Mouse (Mus musculus): Measurements from ENCODE around the gene Asb17. TPM values are rescaled to one million over a fixed set of nuclear protein-coding genes. Genes with fewer than 3 reads are reported as not detected.

Gene Asb17
- total and polyA plus RNA-seq, 2 experiments, result not detected

GRCm38 (mm10) chr3:153888141-153888540, 44.1 kb downstream of the Asb17 start:
- H3K4me3 ChIP-seq (ENCODE audit: insufficient read depth, low read depth, low read length), result no peak overlapping the region
- TF ChIP-seq POLR2A (IDR thresholded peaks at IDR 0.05; ENCODE audit: extremely low read depth, insufficient read depth, low read length) (no peak), CTCF (IDR thresholded peaks at IDR 0.05; ENCODE audit: low read depth, low read length) (no peak)
- no peaks in the 10 kb centered on the region for H3K36me3 ChIP-seq (ENCODE audit: control insufficient read depth, insufficient read depth, low read length)
- WGBS, result 86% methylated on average over 6 of the region's 6 CpGs
- no peak overlapping the region for H3K27ac ChIP-seq (replicated peaks; ENCODE audit: insufficient read depth, low read depth, low read length)
- H3K4me1 ChIP-seq (ENCODE audit: control insufficient read depth, insufficient read depth, low read length), result no peaks in the 10 kb centered on the region
- H3K27me3 ChIP-seq (ENCODE audit: control insufficient read depth, insufficient read depth, low read length), result no peaks in the 10 kb centered on the region
- DNase-seq (ENCODE audit: extremely low read depth, low read depth, low spot score), result no peak
- H3K79me2 ChIP-seq (ENCODE audit: control insufficient read depth, insufficient read depth, low read length), result no peaks in the 10 kb centered on the region
- H3K9ac ChIP-seq (ENCODE audit: low read depth, low read length), result no peak overlapping the region

- 80% methylated on average over 8 of the region's 8 CpGs for WGBS
These were observed 45.3 kb downstream of the Asb17 start for GRCm38 (mm10) chr3:153889188-153889781.

GRCm38 (mm10) chr3:153895454-153895853, 51.4 kb downstream of the Asb17 start:
- 94% methylated on average over 3 of the region's 3 CpGs for WGBS
- Histone ChIP-seq H3K36me3 (ENCODE audit: control insufficient read depth, insufficient read depth, low read length) (no peaks in the 10 kb centered on the region), H3K4me3 (ENCODE audit: insufficient read depth, low read depth, low read length) (no peak overlapping the region), H3K4me1 (ENCODE audit: control insufficient read depth, insufficient read depth, low read length) (no peaks in the 10 kb centered on the region), H3K27ac (replicated peaks; ENCODE audit: insufficient read depth, low read depth, low read length) (no peak overlapping the region), H3K27me3 (ENCODE audit: control insufficient read depth, insufficient read depth, low read length) (no peaks in the 10 kb centered on the region), H3K9ac (ENCODE audit: low read depth, low read length) (no peak overlapping the region), H3K79me2 (ENCODE audit: control insufficient read depth, insufficient read depth, low read length) (no peaks in the 10 kb centered on the region)
- no peak for TF ChIP-seq POLR2A (IDR thresholded peaks at IDR 0.05; ENCODE audit: extremely low read depth, insufficient read depth, low read length)
- no peak for TF ChIP-seq CTCF (IDR thresholded peaks at IDR 0.05; ENCODE audit: low read depth, low read length)
- no peak for DNase-seq (ENCODE audit: extremely low read depth, low read depth, low spot score)

More at GRCm38 (mm10) chr3:153889188-153889781, 45.3 kb downstream of the Asb17 start:
- H3K9ac ChIP-seq (ENCODE audit: low read depth, low read length), result no peak overlapping the region
- H3K36me3 ChIP-seq (ENCODE audit: control insufficient read depth, insufficient read depth, low read length), result no peaks in the 10 kb centered on the region
- H3K4me1 ChIP-seq (ENCODE audit: control insufficient read depth, insufficient read depth, low read length), result no peaks in the 10 kb centered on the region
- no peak overlapping the region for H3K4me3 ChIP-seq (ENCODE audit: insufficient read depth, low read depth, low read length)
- no peak for DNase-seq (ENCODE audit: extremely low read depth, low read depth, low spot score)
- H3K79me2 ChIP-seq (ENCODE audit: control insufficient read depth, insufficient read depth, low read length), result no peaks in the 10 kb centered on the region
- TF ChIP-seq CTCF (IDR thresholded peaks at IDR 0.05; ENCODE audit: low read depth, low read length) (no peak), POLR2A (IDR thresholded peaks at IDR 0.05; ENCODE audit: extremely low read depth, insufficient read depth, low read length) (no peak)
- no peak overlapping the region for H3K27ac ChIP-seq (replicated peaks; ENCODE audit: insufficient read depth, low read depth, low read length)
- H3K27me3 ChIP-seq (ENCODE audit: control insufficient read depth, insufficient read depth, low read length), result no peaks in the 10 kb centered on the region

GRCm38 (mm10) chr3:153897216-153897615, 53.2 kb downstream of the Asb17 start:
- DNase-seq (ENCODE audit: extremely low read depth, low read depth, low spot score), result no peak
- Histone ChIP-seq H3K4me1 (ENCODE audit: control insufficient read depth, insufficient read depth, low read length) (no peaks in the 10 kb centered on the region), H3K36me3 (ENCODE audit: control insufficient read depth, insufficient read depth, low read length) (no peaks in the 10 kb centered on the region), H3K9ac (ENCODE audit: low read depth, low read length) (no peak overlapping the region), H3K27ac (replicated peaks; ENCODE audit: insufficient read depth, low read depth, low read length) (no peak overlapping the region), H3K27me3 (ENCODE audit: control insufficient read depth, insufficient read depth, low read length) (no peaks in the 10 kb centered on the region), H3K4me3 (ENCODE audit: insufficient read depth, low read depth, low read length) (no peak overlapping the region), H3K79me2 (ENCODE audit: control insufficient read depth, insufficient read depth, low read length) (no peaks in the 10 kb centered on the region)
- TF ChIP-seq POLR2A (IDR thresholded peaks at IDR 0.05; ENCODE audit: extremely low read depth, insufficient read depth, low read length), result no peak
- TF ChIP-seq CTCF (IDR thresholded peaks at IDR 0.05; ENCODE audit: low read depth, low read length), result no peak
- 63% methylated on average over 6 of the region's 6 CpGs for WGBS

- 73% methylated on average over 1 of the region's 1 CpGs for WGBS
- TF ChIP-seq CTCF (IDR thresholded peaks at IDR 0.05; ENCODE audit: low read depth, low read length) (no peak), POLR2A (IDR thresholded peaks at IDR 0.05; ENCODE audit: extremely low read depth, insufficient read depth, low read length) (no peak)
- Histone ChIP-seq H3K4me3 (ENCODE audit: insufficient read depth, low read depth, low read length) (no peak overlapping the region), H3K27me3 (ENCODE audit: control insufficient read depth, insufficient read depth, low read length) (no peaks in the 10 kb centered on the region), H3K36me3 (ENCODE audit: control insufficient read depth, insufficient read depth, low read length) (peaks cover 17% of the 10 kb centered on the region), H3K79me2 (ENCODE audit: control insufficient read depth, insufficient read depth, low read length) (no peaks in the 10 kb centered on the region), H3K27ac (replicated peaks; ENCODE audit: insufficient read depth, low read depth, low read length) (no peak overlapping the region), H3K9ac (ENCODE audit: low read depth, low read length) (no peak overlapping the region), H3K4me1 (ENCODE audit: control insufficient read depth, insufficient read depth, low read length) (no peaks in the 10 kb centered on the region)
- no peak for DNase-seq (ENCODE audit: extremely low read depth, low read depth, low spot score)
These were observed 57.9 kb downstream of the Asb17 start for GRCm38 (mm10) chr3:153901904-153902303.

- no peaks in the 10 kb centered on the region for H3K27me3 ChIP-seq (ENCODE audit: control insufficient read depth, insufficient read depth, low read length)
- no peak overlapping the region for H3K4me3 ChIP-seq (ENCODE audit: insufficient read depth, low read depth, low read length)
- DNase-seq (ENCODE audit: extremely low read depth, low read depth, low spot score), result no peak
- no peak for TF ChIP-seq CTCF (IDR thresholded peaks at IDR 0.05; ENCODE audit: low read depth, low read length)
- no peak for TF ChIP-seq POLR2A (IDR thresholded peaks at IDR 0.05; ENCODE audit: extremely low read depth, insufficient read depth, low read length)
- H3K36me3 ChIP-seq (ENCODE audit: control insufficient read depth, insufficient read depth, low read length), result peaks cover 23% of the 10 kb centered on the region
- no peak overlapping the region for H3K9ac ChIP-seq (ENCODE audit: low read depth, low read length)
- 54% methylated on average over 3 of the region's 3 CpGs for WGBS
- no peaks in the 10 kb centered on the region; the same call in 1 of the 2 replicates for H3K4me1 ChIP-seq (ENCODE audit: control insufficient read depth, insufficient read depth, low read length)
- H3K79me2 ChIP-seq (ENCODE audit: control insufficient read depth, insufficient read depth, low read length), result no peaks in the 10 kb centered on the region
- no peak overlapping the region for H3K27ac ChIP-seq (replicated peaks; ENCODE audit: insufficient read depth, low read depth, low read length)
These were observed 58.6 kb downstream of the Asb17 start for GRCm38 (mm10) chr3:153902595-153902994.

Measured in liver, adult 2 months (tissue).